Mouse (Mus musculus) hindbrain, embryonic 11.5 days (tissue): ENCODE measurements around the gene Ccdc93. TPM values are rescaled to one million over a fixed set of nuclear protein-coding genes. Genes with fewer than 3 reads are reported as not detected.

Source experiments
- ATAC-seq: fragments of 200-750 bp; cut with Nextera tagmentation; 2 replicates; pipeline ENCODE4 v1.8.0; 2017; ENCODE audit warnings: mild to moderate bottlenecking, moderate TSS enrichment, moderate library complexity; ENCODE audit not compliant: low FRiP score
- DNase-seq: peaks from one replicate; pipeline ENCODE4 v3.0.0-alpha.2; 2015; ENCODE audit warnings: low spot score
- H3K27ac ChIP-seq: fragments of 300-500 bp; sonication (generic); 2 replicates; pipeline ENCODE4 v1.5.1; 2014; ENCODE audit warnings: mild to moderate bottlenecking, low read depth, low read length
- H3K27me3 ChIP-seq: fragments of 300-500 bp; sonication (generic); 2 replicates; pipeline ENCODE4 v1.6.1; 2014; ENCODE audit warnings: mild to moderate bottlenecking, low read length, moderate library complexity, mixed read lengths; ENCODE audit not compliant: control insufficient read depth, insufficient read depth
- H3K36me3 ChIP-seq: fragments of 300-500 bp; sonication (generic); 2 replicates; pipeline ENCODE4 v1.6.1; 2014; ENCODE audit warnings: mild to moderate bottlenecking, low read length, moderate library complexity, mixed read lengths; ENCODE audit not compliant: control insufficient read depth, insufficient read depth
- H3K4me1 ChIP-seq: fragments of 300-500 bp; sonication (generic); replicated peaks from 2 replicates; pipeline ENCODE4 v1.6.1; 2014; ENCODE audit warnings: low read length, mixed read lengths; ENCODE audit not compliant: control insufficient read depth, insufficient read depth
- H3K4me2 ChIP-seq: fragments of 300-500 bp; sonication (generic); replicated peaks from 2 replicates; pipeline ENCODE4 v1.6.1; 2014; ENCODE audit warnings: mild to moderate bottlenecking, low read depth, low read length
- H3K4me3 ChIP-seq: fragments of 300-500 bp; sonication (generic); 2 replicates; pipeline ENCODE4 v1.5.1; 2014; ENCODE audit warnings: low read depth, low read length
- H3K9ac ChIP-seq: fragments of 300-500 bp; sonication (generic); 2 replicates; pipeline ENCODE4 v1.6.1; 2014; ENCODE audit warnings: low read depth, low read length
- H3K9me3 ChIP-seq: fragments of 300-500 bp; sonication (generic); 2 replicates; pipeline ENCODE4 v1.6.1; 2016; ENCODE audit warnings: low read length; ENCODE audit not compliant: control insufficient read depth
- WGBS: fragments of 180-500 bp; shearing (Covaris S2); extraction: QIAGEN DNeasy Blood & Tissue Kit; methylation state at CpG from one replicate; pipeline ENCODE4 v1.1.7; 2014; 5-methylcytosine and 5-hydroxymethylcytosine counted together
- polyA plus RNA-seq: library from polyadenylated mRNA; unstranded; fragments of >200 nt; fragmentation: Nextera tagmentation; extraction: Ambion mirVana; gene quantifications from 2 replicates; pipeline ENCODE4 v1.2.1, GENCODE M21; 2014

The Ccdc93 gene
- polyA plus RNA-seq, 1 experiment from 2014 or later = 11.1 TPM

- Histone ChIP-seq H3K36me3 (0 out of 2 replicates have a peak, but pooled peaks cover 2% of the 10 kb centered on the region), H3K9ac (no peak overlapping the region), H3K4me1 (no peaks in the 10 kb centered on the region), H3K4me3 (no peak overlapping the region), H3K27ac (no peak overlapping the region), H3K4me2 (no peak overlapping the region), H3K27me3 (no peaks in the 10 kb centered on the region), H3K9me3 (no peaks in the 10 kb centered on the region)
- 96% methylated on average over 7 of the region's 7 CpGs for WGBS
- ATAC-seq (no peak), DNase-seq (no peak)
Measured at GRCm38 (mm10) chr1:121435981-121436380, 5.1 kb downstream of the Ccdc93 start.

GRCm38 (mm10) chr1:121440535-121441381 is 9.9 kb downstream of the Ccdc93 start:
- Histone ChIP-seq H3K27ac (no peak overlapping the region), H3K4me3 (no peak overlapping the region), H3K4me2 (no peak overlapping the region), H3K9me3 (no peaks in the 10 kb centered on the region), H3K36me3 (0 out of 2 replicates have a peak, but pooled peaks cover 2% of the 10 kb centered on the region), H3K9ac (no peak overlapping the region), H3K27me3 (no peaks in the 10 kb centered on the region), H3K4me1 (no peaks in the 10 kb centered on the region)
- peak; percentile 80 for DNase-seq
- peak; percentile 54; the same call in 1 of the 2 replicates for ATAC-seq
- 68% methylated on average over 13 of the region's 13 CpGs for WGBS

GRCm38 (mm10) chr1:121444147-121444546 is 13.3 kb downstream of the Ccdc93 start:
- Histone ChIP-seq H3K27me3 (no peaks in the 10 kb centered on the region), H3K9me3 (no peaks in the 10 kb centered on the region), H3K9ac (no peak overlapping the region), H3K4me1 (no peaks in the 10 kb centered on the region), H3K36me3 (no peaks in the 10 kb centered on the region), H3K27ac (no peak overlapping the region), H3K4me3 (no peak overlapping the region), H3K4me2 (no peak overlapping the region)
- WGBS = 97% methylated on average over 6 of the region's 6 CpGs
- DNase-seq (no peak), ATAC-seq (no peak)

- H3K27ac ChIP-seq = no peak overlapping the region
- no peak overlapping the region for H3K4me3 ChIP-seq
- 94% methylated on average over 10 of the region's 10 CpGs for WGBS
- H3K4me1 ChIP-seq = no peaks in the 10 kb centered on the region
- no peaks in the 10 kb centered on the region for H3K36me3 ChIP-seq
- no peak for DNase-seq
- H3K9me3 ChIP-seq = no peaks in the 10 kb centered on the region
- no peak overlapping the region for H3K4me2 ChIP-seq
- H3K27me3 ChIP-seq = no peaks in the 10 kb centered on the region
- H3K9ac ChIP-seq = no peak overlapping the region
- no peak for ATAC-seq
Measured at GRCm38 (mm10) chr1:121447216-121447615, 16.4 kb downstream of the Ccdc93 start.

- Histone ChIP-seq H3K27ac (no peak overlapping the region), H3K9ac (no peak overlapping the region), H3K36me3 (no peaks in the 10 kb centered on the region), H3K9me3 (no peaks in the 10 kb centered on the region), H3K4me2 (no peak overlapping the region), H3K27me3 (no peaks in the 10 kb centered on the region), H3K4me1 (no peaks in the 10 kb centered on the region), H3K4me3 (no peak overlapping the region)
- no peak for ATAC-seq
- WGBS = 93% methylated on average over 19 of the region's 19 CpGs
- DNase-seq = no peak
Measured at GRCm38 (mm10) chr1:121448166-121448565, 17.3 kb downstream of the Ccdc93 start.

- DNase-seq (no peak), ATAC-seq (no peak)
- Histone ChIP-seq H3K27me3 (no peaks in the 10 kb centered on the region), H3K9me3 (no peaks in the 10 kb centered on the region), H3K27ac (no peak overlapping the region), H3K4me2 (no peak overlapping the region), H3K4me3 (no peak overlapping the region), H3K9ac (no peak overlapping the region), H3K36me3 (no peaks in the 10 kb centered on the region), H3K4me1 (no peaks in the 10 kb centered on the region)
- WGBS = 89% methylated on average over 7 of the region's 7 CpGs
Measured at GRCm38 (mm10) chr1:121451009-121451408, 20.2 kb downstream of the Ccdc93 start.

- Histone ChIP-seq H3K9me3 (no peaks in the 10 kb centered on the region), H3K27me3 (no peaks in the 10 kb centered on the region), H3K27ac (no peak overlapping the region), H3K36me3 (no peaks in the 10 kb centered on the region), H3K4me1 (no peaks in the 10 kb centered on the region), H3K4me2 (no peak overlapping the region), H3K4me3 (no peak overlapping the region), H3K9ac (no peak overlapping the region)
- ATAC-seq (no peak), DNase-seq (no peak)
- 76% methylated on average over 6 of the region's 6 CpGs for WGBS
Measured at GRCm38 (mm10) chr1:121452498-121452897, 21.6 kb downstream of the Ccdc93 start.

GRCm38 (mm10) chr1:121453053-121453452 is 22.2 kb downstream of the Ccdc93 start:
- Histone ChIP-seq H3K9me3 (no peaks in the 10 kb centered on the region), H3K4me2 (no peak overlapping the region), H3K4me3 (no peak overlapping the region), H3K9ac (no peak overlapping the region), H3K27me3 (no peaks in the 10 kb centered on the region), H3K36me3 (no peaks in the 10 kb centered on the region), H3K27ac (no peak overlapping the region), H3K4me1 (no peaks in the 10 kb centered on the region)
- no peak for DNase-seq
- WGBS = 92% methylated on average over 4 of the region's 4 CpGs
- no peak for ATAC-seq

- no peak for DNase-seq
- Histone ChIP-seq H3K4me2 (no peak overlapping the region), H3K4me1 (no peaks in the 10 kb centered on the region), H3K9ac (no peak overlapping the region), H3K27me3 (no peaks in the 10 kb centered on the region), H3K4me3 (no peak overlapping the region), H3K9me3 (no peaks in the 10 kb centered on the region), H3K36me3 (no peaks in the 10 kb centered on the region), H3K27ac (no peak overlapping the region)
- ATAC-seq = no peak
- WGBS = 87% methylated on average over 6 of the region's 6 CpGs
Measured at GRCm38 (mm10) chr1:121454951-121455350, 24.1 kb downstream of the Ccdc93 start.
